Mouse (Mus musculus): Measurements from ENCODE around the gene Sox5. TPM values are rescaled to one million over a fixed set of nuclear protein-coding genes. Genes with fewer than 3 reads are reported as not detected.
"Not testable (repeated sequence)": the region's sequence is repeated elsewhere in the genome, so short reads cannot be mapped to it uniquely, and the experiment has no call there.

The Sox5 gene
- total and polyA plus RNA-seq, 3 experiments: 0.08 to 0.47 (median 0.46) TPM

DNA sequence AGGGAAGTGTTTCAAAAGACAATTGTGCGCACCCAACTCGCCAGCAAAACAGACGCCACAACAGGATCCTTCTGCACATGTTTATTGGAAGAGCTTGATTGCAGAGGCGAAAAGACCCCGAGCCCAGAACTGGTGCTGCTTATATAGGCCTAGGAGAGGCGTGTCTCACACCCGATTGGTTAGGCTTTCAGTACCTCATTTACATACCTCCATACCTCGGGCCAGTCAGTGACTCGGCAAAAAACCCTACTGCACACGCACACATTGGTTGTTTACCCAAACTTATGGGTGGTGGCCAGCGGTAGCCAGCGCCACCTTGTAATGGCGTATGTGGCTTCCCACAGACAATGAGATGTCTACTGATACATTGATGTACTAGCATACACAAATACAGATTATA, 599.3 kb downstream of the Sox5 start:
- H3K4me1 ChIP-seq (ENCODE audit: control insufficient read depth in 1 of 2, insufficient read depth in 2 of 2); dilution Hi-C loops (cut with MboI; ENCODE audit: extremely low pct_ligation_motif_present, extremely low pct_unique_long_range_greater_than_20kb, low sequenced_read_pairs); H3K36me3 ChIP-seq (replicated peaks in 1 of 2; ENCODE audit: control insufficient read depth in 1 of 2, insufficient read depth in 1 of 2, low read length in 1 of 2); H3K4me2 ChIP-seq (ENCODE audit: insufficient read depth, low read depth, poor library complexity, severe bottlenecking); H3K4me3 ChIP-seq (replicated peaks in 1 of 3; ENCODE audit: low read depth in 2 of 3, low read length in 2 of 3, poor library complexity in 1 of 3); in situ Hi-C loops (cut with MboI; ENCODE audit: low pct_ligation_motif_present, low pct_unique_long_range_greater_than_20kb, low sequenced_read_pairs); H3K9me3 ChIP-seq (replicated peaks; ENCODE audit: low read length); DNase-seq (ENCODE audit: extremely low read depth); H3K9ac ChIP-seq (ENCODE audit: insufficient read depth, low read depth); H3K27me3 ChIP-seq (replicated peaks); H3K27ac ChIP-seq (ENCODE audit: insufficient read depth, low read depth); H3K79me2 ChIP-seq (replicated peaks; ENCODE audit: control insufficient read depth, extremely low read depth, insufficient read depth, poor library complexity, severe bottlenecking): not testable (repeated sequence)

GRCm38 (mm10) chr6:144181083-144181866, 600.5 kb downstream of the Sox5 start:
- no peaks in the 10 kb centered on the region for H3K27me3 ChIP-seq (replicated peaks)
- H3K9ac ChIP-seq (ENCODE audit: insufficient read depth, low read depth): no peak overlapping the region
- no peak for TF ChIP-seq NRF1 (IDR thresholded peaks at IDR 0.05; ENCODE audit: low read depth, low read length)
- H3K79me2 ChIP-seq (replicated peaks; ENCODE audit: control insufficient read depth, extremely low read depth, insufficient read depth, poor library complexity, severe bottlenecking): no peaks in the 10 kb centered on the region
- H3K9me3 ChIP-seq (replicated peaks; ENCODE audit: low read length): no peaks in the 10 kb centered on the region
- DNase-seq (ENCODE audit: extremely low read depth): no peak
- H3K4me3 ChIP-seq (replicated peaks in 1 of 3; ENCODE audit: low read depth in 2 of 3, low read length in 2 of 3, poor library complexity in 1 of 3): no peak overlapping the region
- H3K36me3 ChIP-seq (replicated peaks in 1 of 2; ENCODE audit: control insufficient read depth in 1 of 2, insufficient read depth in 1 of 2, low read length in 1 of 2): no peaks in the 10 kb centered on the region
- H3K27ac ChIP-seq (ENCODE audit: insufficient read depth, low read depth): no peak overlapping the region
- H3K4me1 ChIP-seq (ENCODE audit: control insufficient read depth in 1 of 2, insufficient read depth in 2 of 2): no peaks in the 10 kb centered on the region
- H3K4me2 ChIP-seq (ENCODE audit: insufficient read depth, low read depth, poor library complexity, severe bottlenecking): no peak overlapping the region
- dilution Hi-C loops (cut with MboI; ENCODE audit: extremely low pct_ligation_motif_present, extremely low pct_unique_long_range_greater_than_20kb, low sequenced_read_pairs): no loop called here
- in situ Hi-C loops (cut with MboI; ENCODE audit: low pct_ligation_motif_present, low pct_unique_long_range_greater_than_20kb, low sequenced_read_pairs): no loop called here

GRCm38 (mm10) chr6:144179111-144179510, 602.7 kb downstream of the Sox5 start:
- no peaks in the 10 kb centered on the region for H3K36me3 ChIP-seq (replicated peaks in 1 of 2; ENCODE audit: control insufficient read depth in 1 of 2, insufficient read depth in 1 of 2, low read length in 1 of 2)

GRCm38 (mm10) chr6:144176674-144177073, 605.1 kb downstream of the Sox5 start:
- dilution Hi-C loops (cut with MboI; ENCODE audit: extremely low pct_ligation_motif_present, extremely low pct_unique_long_range_greater_than_20kb, low sequenced_read_pairs) (no loop called here), in situ Hi-C loops (cut with MboI; ENCODE audit: low pct_ligation_motif_present, low pct_unique_long_range_greater_than_20kb, low sequenced_read_pairs) (no loop called here)
- no peak for DNase-seq (ENCODE audit: extremely low read depth)
- no peaks in the 10 kb centered on the region for H3K36me3 ChIP-seq (replicated peaks in 1 of 2; ENCODE audit: control insufficient read depth in 1 of 2, insufficient read depth in 1 of 2, low read length in 1 of 2)
- no peak overlapping the region for H3K4me3 ChIP-seq (replicated peaks in 1 of 3; ENCODE audit: low read depth in 2 of 3, low read length in 2 of 3, poor library complexity in 1 of 3)
- no peak overlapping the region for H3K27ac ChIP-seq (ENCODE audit: insufficient read depth, low read depth)
- no peak overlapping the region for H3K9ac ChIP-seq (ENCODE audit: insufficient read depth, low read depth)
- H3K9me3 ChIP-seq (replicated peaks; ENCODE audit: low read length): no peaks in the 10 kb centered on the region
- H3K27me3 ChIP-seq (replicated peaks): no peaks in the 10 kb centered on the region
- no peak overlapping the region for H3K4me2 ChIP-seq (ENCODE audit: insufficient read depth, low read depth, poor library complexity, severe bottlenecking)
- TF ChIP-seq ZMIZ1 (IDR thresholded peaks at IDR 0.05; ENCODE audit: low read depth, low read length) (no peak), GABPA (IDR thresholded peaks at IDR 0.05; ENCODE audit: insufficient replicate concordance, low read depth, low read length) (no peak), MEF2A (IDR thresholded peaks at IDR 0.05; ENCODE audit: borderline replicate concordance, low read depth, low read length) (no peak), CTCF (conservative IDR thresholded peaks at IDR 0.05 in 1 of 2, IDR thresholded peaks at IDR 0.05 in 1 of 2; ENCODE audit: low read depth in 2 of 2, low read length in 2 of 2) (no peak), USF2 (conservative IDR thresholded peaks at IDR 0.05; ENCODE audit: low read depth, low read length) (no peak), MXI1 (IDR thresholded peaks at IDR 0.05; ENCODE audit: low read depth, low read length) (no peak), USF1 (IDR thresholded peaks at IDR 0.05; ENCODE audit: low read depth, low read length) (no peak), KAT2A (IDR thresholded peaks at IDR 0.05; ENCODE audit: insufficient replicate concordance, low read length) (no peak), CHD1 (IDR thresholded peaks at IDR 0.05; ENCODE audit: low read depth, low read length) (no peak), UBTF (IDR thresholded peaks at IDR 0.05; ENCODE audit: low read depth, low read length) (no peak), MAX (IDR thresholded peaks at IDR 0.05; ENCODE audit: low read length) (no peak), TBP (conservative IDR thresholded peaks at IDR 0.05; ENCODE audit: low read depth, low read length) (no peak)
- no peaks in the 10 kb centered on the region for H3K79me2 ChIP-seq (replicated peaks; ENCODE audit: control insufficient read depth, extremely low read depth, insufficient read depth, poor library complexity, severe bottlenecking)
- H3K4me1 ChIP-seq (ENCODE audit: control insufficient read depth in 1 of 2, insufficient read depth in 2 of 2): no peaks in the 10 kb centered on the region

More at GRCm38 (mm10) chr6:144179111-144179510, 602.7 kb downstream of the Sox5 start:
- no peaks in the 10 kb centered on the region for H3K9me3 ChIP-seq (replicated peaks; ENCODE audit: low read length)
- no peaks in the 10 kb centered on the region for H3K27me3 ChIP-seq (replicated peaks)
- TF ChIP-seq EP300 (IDR thresholded peaks at IDR 0.05; ENCODE audit: low read length) (no peak), ELF1 (IDR thresholded peaks at IDR 0.05; ENCODE audit: low read depth, low read length) (no peak), RCOR1 (conservative IDR thresholded peaks at IDR 0.05; ENCODE audit: low read depth, low read length) (no peak), ZMIZ1 (IDR thresholded peaks at IDR 0.05; ENCODE audit: low read depth, low read length) (no peak)
- no peak overlapping the region for H3K4me2 ChIP-seq (ENCODE audit: insufficient read depth, low read depth, poor library complexity, severe bottlenecking)
- no peaks in the 10 kb centered on the region for H3K4me1 ChIP-seq (ENCODE audit: control insufficient read depth in 1 of 2, insufficient read depth in 2 of 2)
- H3K9ac ChIP-seq (ENCODE audit: insufficient read depth, low read depth): no peak overlapping the region
- DNase-seq (ENCODE audit: extremely low read depth): no peak
- H3K27ac ChIP-seq (ENCODE audit: insufficient read depth, low read depth): no peak overlapping the region
- no peak overlapping the region for H3K4me3 ChIP-seq (replicated peaks in 1 of 3; ENCODE audit: low read depth in 2 of 3, low read length in 2 of 3, poor library complexity in 1 of 3)
- no peaks in the 10 kb centered on the region for H3K79me2 ChIP-seq (replicated peaks; ENCODE audit: control insufficient read depth, extremely low read depth, insufficient read depth, poor library complexity, severe bottlenecking)
- dilution Hi-C loops (cut with MboI; ENCODE audit: extremely low pct_ligation_motif_present, extremely low pct_unique_long_range_greater_than_20kb, low sequenced_read_pairs): no loop called here
- in situ Hi-C loops (cut with MboI; ENCODE audit: low pct_ligation_motif_present, low pct_unique_long_range_greater_than_20kb, low sequenced_read_pairs): no loop called here

Measured in CH12.LX (cell line).